Mouse (Mus musculus): ENCODE results near the gene D2hgdh. TPM values are rescaled to one million over a fixed set of nuclear protein-coding genes. Genes with fewer than 3 reads are reported as not detected.

Gene D2hgdh
- polyA plus RNA-seq, 1 experiment, result 7.6 TPM

GRCm38 (mm10) chr1:93811495-93812039 lies 13.1 kb upstream of the D2hgdh start:
- Histone ChIP-seq H3K27me3 (ENCODE audit: control insufficient read depth, insufficient read depth, insufficient read length) (no peaks in the 10 kb centered on the region), H3K4me2 (ENCODE audit: low read depth) (no peak overlapping the region), H3K79me2 (ENCODE audit: control insufficient read depth, insufficient read depth) (no peaks in the 10 kb centered on the region), H3K4me3 (no peak overlapping the region), H3K36me3 (ENCODE audit: control insufficient read depth, insufficient read depth) (peaks cover 26% of the 10 kb centered on the region), H3ac (ENCODE audit: control insufficient read depth, insufficient read length) (no peak overlapping the region)
- TF ChIP-seq REST (IDR thresholded peaks at IDR 0.05; ENCODE audit: insufficient read depth, insufficient read length) (no peak), E2F4 (IDR thresholded peaks at IDR 0.05; ENCODE audit: insufficient read depth) (no peak), USF1 (IDR thresholded peaks at IDR 0.05; ENCODE audit: low read depth) (no peak), TCF3 (IDR thresholded peaks at IDR 0.05; ENCODE audit: insufficient read length, low read depth) (no peak), POLR2AphosphoS2 (IDR thresholded peaks at IDR 0.05; ENCODE audit: insufficient read length, low read depth) (no peak), SRF (IDR thresholded peaks at IDR 0.05; ENCODE audit: control insufficient read depth, insufficient read length, low read depth) (no peak), MYOG (IDR thresholded peaks at IDR 0.05; ENCODE audit: control insufficient read depth in 1 of 3, insufficient read depth in 1 of 3, insufficient read length in 2 of 3, low read depth in 2 of 3) (no peak), POLR2A (IDR thresholded peaks at IDR 0.05; ENCODE audit: insufficient read length, low read depth) (no peak), TCF12 (IDR thresholded peaks at IDR 0.05; ENCODE audit: insufficient read depth, poor library complexity, severe bottlenecking) (no peak), CEBPB (IDR thresholded peaks at IDR 0.05; ENCODE audit: insufficient read depth, poor library complexity, severe bottlenecking) (no peak), MAX (IDR thresholded peaks at IDR 0.05; ENCODE audit: low read depth) (no peak)

GRCm38 (mm10) chr1:93817823-93818532 lies 6.7 kb upstream of the D2hgdh start:
- Histone ChIP-seq H3ac (ENCODE audit: control insufficient read depth, insufficient read length) (no peak overlapping the region), H3K27me3 (ENCODE audit: control insufficient read depth, insufficient read depth, insufficient read length) (no peaks in the 10 kb centered on the region), H3K36me3 (ENCODE audit: control insufficient read depth, insufficient read depth) (peaks cover 10% of the 10 kb centered on the region), H3K4me3 (no peak overlapping the region), H3K79me2 (ENCODE audit: control insufficient read depth, insufficient read depth) (no peaks in the 10 kb centered on the region), H3K4me2 (ENCODE audit: low read depth) (no peak overlapping the region)
- TF ChIP-seq CEBPB (IDR thresholded peaks at IDR 0.05; ENCODE audit: insufficient read depth, poor library complexity, severe bottlenecking), result no peak
- TF ChIP-seq SRF (IDR thresholded peaks at IDR 0.05; ENCODE audit: control insufficient read depth, insufficient read length, low read depth), result no peak
- no peak for TF ChIP-seq MYOD1 (IDR thresholded peaks at IDR 0.05; ENCODE audit: control insufficient read depth in 1 of 3, insufficient read length in 2 of 3, low read depth in 2 of 3)
- no peak for TF ChIP-seq TCF12 (IDR thresholded peaks at IDR 0.05; ENCODE audit: insufficient read depth, poor library complexity, severe bottlenecking)
- no peak for TF ChIP-seq MAX (IDR thresholded peaks at IDR 0.05; ENCODE audit: low read depth)
- no peak for TF ChIP-seq MYOG (IDR thresholded peaks at IDR 0.05; ENCODE audit: control insufficient read depth in 1 of 3, insufficient read depth in 1 of 3, insufficient read length in 2 of 3, low read depth in 2 of 3)
- TF ChIP-seq E2F4 (IDR thresholded peaks at IDR 0.05; ENCODE audit: insufficient read depth), result no peak
- TF ChIP-seq TCF3 (IDR thresholded peaks at IDR 0.05; ENCODE audit: insufficient read length, low read depth), result no peak
- no peak for TF ChIP-seq USF1 (IDR thresholded peaks at IDR 0.05; ENCODE audit: low read depth)
- no peak for TF ChIP-seq POLR2AphosphoS2 (IDR thresholded peaks at IDR 0.05; ENCODE audit: insufficient read length, low read depth)
- TF ChIP-seq POLR2A (IDR thresholded peaks at IDR 0.05; ENCODE audit: insufficient read length, low read depth), result no peak

- Histone ChIP-seq H3K36me3 (ENCODE audit: control insufficient read depth, insufficient read depth) (peaks cover 9% of the 10 kb centered on the region), H3K4me3 (no peak overlapping the region), H3ac (ENCODE audit: control insufficient read depth, insufficient read length) (no peak overlapping the region), H3K27me3 (ENCODE audit: control insufficient read depth, insufficient read depth, insufficient read length) (no peaks in the 10 kb centered on the region), H3K4me2 (ENCODE audit: low read depth) (no peak overlapping the region), H3K79me2 (ENCODE audit: control insufficient read depth, insufficient read depth) (no peaks in the 10 kb centered on the region)
- no peak for TF ChIP-seq CEBPB (IDR thresholded peaks at IDR 0.05; ENCODE audit: insufficient read depth, poor library complexity, severe bottlenecking)
- no peak for TF ChIP-seq SRF (IDR thresholded peaks at IDR 0.05; ENCODE audit: control insufficient read depth, insufficient read length, low read depth)
- no peak for TF ChIP-seq TCF3 (IDR thresholded peaks at IDR 0.05; ENCODE audit: insufficient read length, low read depth)
- no peak for TF ChIP-seq TCF12 (IDR thresholded peaks at IDR 0.05; ENCODE audit: insufficient read depth, poor library complexity, severe bottlenecking)
- no peak for TF ChIP-seq E2F4 (IDR thresholded peaks at IDR 0.05; ENCODE audit: insufficient read depth)
- no peak for TF ChIP-seq USF1 (IDR thresholded peaks at IDR 0.05; ENCODE audit: low read depth)
- TF ChIP-seq MYOG (IDR thresholded peaks at IDR 0.05; ENCODE audit: control insufficient read depth in 1 of 3, insufficient read depth in 1 of 3, insufficient read length in 2 of 3, low read depth in 2 of 3), result no peak
- TF ChIP-seq POLR2A (IDR thresholded peaks at IDR 0.05; ENCODE audit: insufficient read length, low read depth), result no peak
- TF ChIP-seq POLR2AphosphoS2 (IDR thresholded peaks at IDR 0.05; ENCODE audit: insufficient read length, low read depth), result no peak
- TF ChIP-seq REST (IDR thresholded peaks at IDR 0.05; ENCODE audit: insufficient read depth, insufficient read length), result no peak
- no peak for TF ChIP-seq MAX (IDR thresholded peaks at IDR 0.05; ENCODE audit: low read depth)
- no peak for TF ChIP-seq MYOD1 (IDR thresholded peaks at IDR 0.05; ENCODE audit: control insufficient read depth in 1 of 3, insufficient read length in 2 of 3, low read depth in 2 of 3)
Observed at GRCm38 (mm10) chr1:93818722-93819121, 6.0 kb upstream of the D2hgdh start.

- H3K4me3 ChIP-seq, result peak overlapping the region; percentile 49
- no peaks in the 10 kb centered on the region for H3K79me2 ChIP-seq (ENCODE audit: control insufficient read depth, insufficient read depth)
- no peaks in the 10 kb centered on the region for H3K27me3 ChIP-seq (ENCODE audit: control insufficient read depth, insufficient read depth, insufficient read length)
- TF ChIP-seq POLR2A (IDR thresholded peaks at IDR 0.05; ENCODE audit: insufficient read length, low read depth), result no peak
- TF ChIP-seq TCF12 (IDR thresholded peaks at IDR 0.05; ENCODE audit: insufficient read depth, poor library complexity, severe bottlenecking), result no peak
- no peak for TF ChIP-seq TCF3 (IDR thresholded peaks at IDR 0.05; ENCODE audit: insufficient read length, low read depth)
- TF ChIP-seq MAX (IDR thresholded peaks at IDR 0.05; ENCODE audit: low read depth), result no peak
- TF ChIP-seq USF1 (IDR thresholded peaks at IDR 0.05; ENCODE audit: low read depth), result no peak
- TF ChIP-seq CEBPB (IDR thresholded peaks at IDR 0.05; ENCODE audit: insufficient read depth, poor library complexity, severe bottlenecking), result no peak
- TF ChIP-seq E2F4 (IDR thresholded peaks at IDR 0.05; ENCODE audit: insufficient read depth), result no peak
- TF ChIP-seq MYOD1 (IDR thresholded peaks at IDR 0.05; ENCODE audit: control insufficient read depth in 1 of 3, insufficient read length in 2 of 3, low read depth in 2 of 3), result no peak
- no peak for TF ChIP-seq SRF (IDR thresholded peaks at IDR 0.05; ENCODE audit: control insufficient read depth, insufficient read length, low read depth)
- TF ChIP-seq MYOG (IDR thresholded peaks at IDR 0.05; ENCODE audit: control insufficient read depth in 1 of 3, insufficient read depth in 1 of 3, insufficient read length in 2 of 3, low read depth in 2 of 3), result no peak
- no peak for TF ChIP-seq REST (IDR thresholded peaks at IDR 0.05; ENCODE audit: insufficient read depth, insufficient read length)
- TF ChIP-seq POLR2AphosphoS2 (IDR thresholded peaks at IDR 0.05; ENCODE audit: insufficient read length, low read depth), result no peak
- H3ac ChIP-seq (ENCODE audit: control insufficient read depth, insufficient read length), result no peak overlapping the region
- H3K36me3 ChIP-seq (ENCODE audit: control insufficient read depth, insufficient read depth), result no peaks in the 10 kb centered on the region
- peak overlapping the region; percentile 98 for H3K4me2 ChIP-seq (ENCODE audit: low read depth)
Observed at GRCm38 (mm10) chr1:93823796-93824495, 763 bp upstream of the D2hgdh start.

All from myocyte (in vitro differentiated cells).